Mouse (Mus musculus) intestine, postnatal 0 days (tissue): ENCODE results near the gene Pld2. TPM values are rescaled to one million over a fixed set of nuclear protein-coding genes. Genes with fewer than 3 reads are reported as not detected.

ENCODE experiments used
- ATAC-seq: fragments of 200-750 bp; cut with Nextera tagmentation; 2 replicates; pipeline ENCODE4 v1.8.0; 2017; ENCODE audit warnings: mild to moderate bottlenecking, moderate TSS enrichment, moderate library complexity
- H3K27ac ChIP-seq: fragments of 300-500 bp; sonication (generic); 2 replicates; pipeline ENCODE4 v1.5.1; 2014; ENCODE audit warnings: mild to moderate bottlenecking, low read depth, low read length, moderate library complexity
- H3K27me3 ChIP-seq: fragments of 300-500 bp; sonication (generic); replicated peaks from 2 replicates; pipeline ENCODE4 v1.6.1; 2014; ENCODE audit warnings: low read length, mixed read lengths; ENCODE audit not compliant: control insufficient read depth, insufficient read depth
- H3K36me3 ChIP-seq: fragments of 300-500 bp; sonication (generic); 2 replicates; pipeline ENCODE4 v1.6.1; 2014; ENCODE audit warnings: mild to moderate bottlenecking, moderate library complexity; ENCODE audit not compliant: control insufficient read depth, insufficient read depth
- H3K4me1 ChIP-seq: fragments of 300-500 bp; sonication (generic); replicated peaks from 2 replicates; pipeline ENCODE4 v1.6.1; 2014; ENCODE audit warnings: antibody characterized with exemption, low read length, mixed read lengths; ENCODE audit not compliant: control insufficient read depth, insufficient read depth
- H3K4me2 ChIP-seq: fragments of 300-500 bp; sonication (generic); replicated peaks from 2 replicates; pipeline ENCODE4 v1.6.1; 2014; ENCODE audit warnings: low read depth, mild to moderate bottlenecking, moderate library complexity
- H3K4me3 ChIP-seq: fragments of 300-500 bp; sonication (generic); 2 replicates; pipeline ENCODE4 v1.5.1; 2014; ENCODE audit warnings: low read depth, low read length
- H3K9ac ChIP-seq: fragments of 300-500 bp; sonication (generic); 2 replicates; pipeline ENCODE4 v1.6.1; 2014; ENCODE audit warnings: mild to moderate bottlenecking, low read depth, low read length
- H3K9me3 ChIP-seq: fragments of 300-500 bp; sonication (generic); 2 replicates; pipeline ENCODE4 v1.6.1; 2016; ENCODE audit warnings: mixed run types; ENCODE audit not compliant: control insufficient read depth
- CTCF ChIP-seq: sonication (generic); IDR thresholded peaks from 2 replicates; pipeline ENCODE4 v1.5.1; 2016; ENCODE audit warnings: low read depth, mild to moderate bottlenecking, control low read depth, antibody characterized with exemption, moderate library complexity
- WGBS: fragments of 180-500 bp; shearing (Covaris S2); extraction: QIAGEN DNeasy Blood & Tissue Kit; methylation state at CpG from one replicate; pipeline ENCODE4 v1.1.7; 2014; 5-methylcytosine and 5-hydroxymethylcytosine counted together
- polyA plus RNA-seq: library from polyadenylated mRNA; unstranded; fragments of >200 nt; fragmentation: Nextera tagmentation; extraction: Ambion mirVana; gene quantifications from 2 replicates; pipeline ENCODE4 v1.2.1, GENCODE M21; 2015

The Pld2 gene
- polyA plus RNA-seq, 1 experiment from 2014 or later: 5.9 TPM

DNA sequence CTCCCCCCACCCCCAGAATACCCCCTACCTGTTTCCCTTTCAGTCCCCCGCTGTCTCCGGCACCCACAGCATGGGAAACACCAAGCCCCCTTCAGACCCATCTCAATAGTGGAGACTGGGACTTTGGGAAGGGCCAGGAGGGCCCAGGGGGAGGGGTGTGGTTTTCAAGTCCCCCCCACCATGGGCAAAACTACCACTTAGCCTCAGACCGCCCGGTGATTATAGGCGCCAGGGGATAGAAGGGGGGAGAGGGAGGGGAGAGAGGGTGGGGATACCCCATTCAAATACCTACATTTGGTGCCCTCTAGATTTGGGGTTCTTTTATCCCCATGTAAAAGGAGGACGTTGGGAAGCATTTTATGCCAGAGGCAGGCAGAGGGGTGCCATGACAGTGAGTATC is 7.0 kb upstream of the Pld2 start, which contains the start of gene Gm40193:
Gm40193 (minus strand) TSS at position 101 of the 400 bp plus-strand sequence.
- 81% methylated on average over 6 of the region's 6 CpGs for WGBS
- no peak for TF ChIP-seq CTCF
- Histone ChIP-seq H3K4me2 (no peak within 1 kb of the TSS), H3K27ac (no peak within 1 kb of the TSS), H3K4me1 (no peaks in the 10 kb centered on the region), H3K27me3 (no peaks in the 10 kb centered on the region), H3K9ac (no peak within 1 kb of the TSS), H3K9me3 (no peaks in the 10 kb centered on the region), H3K36me3 (peaks cover 10% of the 10 kb centered on the region; the same call in 1 of the 2 replicates), H3K4me3 (no peak within 1 kb of the TSS)
- no peak for ATAC-seq

- Histone ChIP-seq H3K4me1 (no peaks in the 10 kb centered on the region), H3K9me3 (no peaks in the 10 kb centered on the region), H3K4me2 (peak overlapping the region; percentile 88), H3K27ac (0 out of 2 replicates have a peak overlapping the region, but pooled peaks have one; percentile 70), H3K4me3 (peak overlapping the region; percentile 73), H3K9ac (peak overlapping the region; percentile 71; the same call in 1 of the 2 replicates), H3K27me3 (no peaks in the 10 kb centered on the region), H3K36me3 (no peaks in the 10 kb centered on the region; the same call in 1 of the 2 replicates)
- no peak for TF ChIP-seq CTCF
- WGBS: 5% methylated on average over 9 of the region's 9 CpGs
- ATAC-seq: peak; percentile 8; the same call in 1 of the 2 replicates
Observed at GRCm38 (mm10) chr11:70539423-70539822, 441 bp upstream of the Pld2 start.

GRCm38 (mm10) chr11:70540928-70541327 is 1.1 kb downstream of the Pld2 start:
- ATAC-seq: no peak
- Histone ChIP-seq H3K9me3 (no peaks in the 10 kb centered on the region), H3K27me3 (no peaks in the 10 kb centered on the region), H3K36me3 (no peaks in the 10 kb centered on the region; the same call in 1 of the 2 replicates), H3K9ac (no peak overlapping the region; the same call in 1 of the 2 replicates), H3K4me3 (peak overlapping the region; percentile 73), H3K4me1 (no peaks in the 10 kb centered on the region), H3K4me2 (peak overlapping the region; percentile 88), H3K27ac (no peak overlapping the region)
- TF ChIP-seq CTCF: no peak
- 85% methylated on average over 7 of the region's 7 CpGs for WGBS

- WGBS: 74% methylated on average over 5 of the region's 5 CpGs
Observed at GRCm38 (mm10) chr11:70541415-70541814, 1.6 kb downstream of the Pld2 start.

GRCm38 (mm10) chr11:70544496-70544895 is 4.6 kb downstream of the Pld2 start:
- WGBS: 71% methylated on average over 7 of the region's 7 CpGs
- Histone ChIP-seq H3K27ac (no peak overlapping the region), H3K27me3 (no peaks in the 10 kb centered on the region), H3K4me3 (no peak overlapping the region), H3K9me3 (no peaks in the 10 kb centered on the region), H3K36me3 (no peaks in the 10 kb centered on the region; the same call in 1 of the 2 replicates), H3K4me1 (no peaks in the 10 kb centered on the region), H3K4me2 (no peak overlapping the region), H3K9ac (no peak overlapping the region)
- ATAC-seq: no peak
- TF ChIP-seq CTCF: no peak

More at GRCm38 (mm10) chr11:70541415-70541814, 1.6 kb downstream of the Pld2 start:
- no peaks in the 10 kb centered on the region for H3K4me1 ChIP-seq
- no peak for ATAC-seq
- TF ChIP-seq CTCF: no peak
- no peak overlapping the region for H3K9ac ChIP-seq
- no peaks in the 10 kb centered on the region; the same call in 1 of the 2 replicates for H3K36me3 ChIP-seq
- no peaks in the 10 kb centered on the region for H3K27me3 ChIP-seq
- H3K27ac ChIP-seq: no peak overlapping the region
- H3K4me2 ChIP-seq: no peak overlapping the region; the same call in 1 of the 2 replicates
- no peaks in the 10 kb centered on the region for H3K9me3 ChIP-seq
- H3K4me3 ChIP-seq: no peak overlapping the region

DNA sequence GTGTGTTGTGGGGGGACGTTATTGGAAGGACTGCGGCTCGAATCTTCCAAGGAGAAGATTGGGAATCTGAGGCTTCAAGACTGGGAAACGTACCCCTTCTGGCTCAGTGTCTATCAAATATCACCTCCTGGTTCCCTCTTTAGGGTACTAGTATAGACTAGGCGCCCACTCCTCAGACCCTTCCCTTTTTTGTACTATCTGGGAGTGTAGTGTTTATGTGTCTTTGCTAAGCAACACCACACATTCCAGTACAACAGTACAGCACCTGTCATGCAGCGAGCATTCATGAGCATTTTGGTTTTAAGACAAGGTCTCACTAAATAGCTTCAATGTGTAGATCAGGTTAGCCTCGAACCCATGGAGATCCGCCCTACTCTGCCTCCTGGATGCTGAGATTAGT is 11.7 kb downstream of the Pld2 start:
- Histone ChIP-seq H3K36me3 (peaks cover 32% of the 10 kb centered on the region), H3K27me3 (no peaks in the 10 kb centered on the region), H3K4me2 (no peak overlapping the region), H3K4me3 (no peak overlapping the region), H3K27ac (no peak overlapping the region), H3K4me1 (no peaks in the 10 kb centered on the region), H3K9ac (no peak overlapping the region), H3K9me3 (no peaks in the 10 kb centered on the region)
- no peak for TF ChIP-seq CTCF
- 93% methylated on average over 8 of the region's 8 CpGs for WGBS
- ATAC-seq: no peak
